Mouse (Mus musculus): ENCODE measurements around the gene Chst10. TPM values are rescaled to one million over a fixed set of nuclear protein-coding genes. Genes with fewer than 3 reads are reported as not detected.

The Chst10 gene
- total and polyA plus RNA-seq, 3 experiments, result 0.31 to 0.43 TPM; not detected in 1

DNA sequence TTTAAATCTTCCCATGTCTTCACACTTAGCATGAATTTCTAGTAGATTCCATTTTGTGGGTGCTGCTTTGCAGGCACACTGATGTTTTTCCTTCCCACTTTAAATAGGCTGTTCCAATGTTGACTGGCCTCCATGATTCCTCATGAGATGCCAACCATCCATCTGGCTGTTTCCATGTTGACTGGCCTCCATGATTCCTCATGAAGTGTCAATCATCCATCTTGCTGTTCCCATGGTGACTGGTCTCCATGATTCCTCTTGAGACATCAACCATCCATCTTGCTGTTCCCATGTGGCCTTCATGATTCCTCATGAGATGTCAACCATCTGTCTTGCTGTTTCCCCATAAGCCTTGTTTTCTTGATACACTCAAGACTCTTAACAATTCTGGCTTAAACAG is 78.3 kb downstream of the Chst10 start:
- peaks cover 3 to 10% of the 10 kb centered on the region in 2 experiments; a peak in 3 of 4 replicates for H3K27me3 ChIP-seq (ENCODE audit: control insufficient read depth in 1 of 2, insufficient read depth in 2 of 2, low read length in 2 of 2)
- no peak for DNase-seq (ENCODE audit: low read depth, low spot score)
- H3K4me3 ChIP-seq (ENCODE audit: control insufficient read depth in 1 of 2, insufficient read depth in 1 of 2, low read depth in 2 of 2, low read length in 2 of 2), result no peak overlapping the region
- H3K9me3 ChIP-seq (replicated peaks; ENCODE audit: insufficient read depth, low read length), result no peaks in the 10 kb centered on the region
- H3K36me3 ChIP-seq (ENCODE audit: control insufficient read depth in 1 of 2, insufficient read depth in 2 of 2, low read length in 2 of 2), result no peaks in the 10 kb centered on the region
- no peak overlapping the region for H3K9ac ChIP-seq (ENCODE audit: control insufficient read depth, low read depth, low read length, poor library complexity, severe bottlenecking)
- H3K27ac ChIP-seq (ENCODE audit: control insufficient read depth, low read depth, low read length), result no peak overlapping the region
- no peaks in the 10 kb centered on the region for H3K79me2 ChIP-seq (ENCODE audit: control insufficient read depth, insufficient read depth, low read length, poor library complexity)
- TF ChIP-seq TAL1 (IDR thresholded peaks at IDR 0.05; ENCODE audit: low read length) (no peak), POLR2AphosphoS2 (IDR thresholded peaks at IDR 0.05; ENCODE audit: low read length) (no peak), SMC3 (IDR thresholded peaks at IDR 0.05; ENCODE audit: low read depth, low read length) (no peak), TCF12 (IDR thresholded peaks at IDR 0.05; ENCODE audit: low read depth, low read length) (no peak), HCFC1 (IDR thresholded peaks at IDR 0.05; ENCODE audit: low read depth, low read length) (no peak), MAFK (IDR thresholded peaks at IDR 0.05; ENCODE audit: borderline replicate concordance, low read depth, low read length) (no peak), CTCF (IDR thresholded peaks at IDR 0.05 in 2 of 3, conservative IDR thresholded peaks at IDR 0.05 in 1 of 3; ENCODE audit: control insufficient read depth in 1 of 3, insufficient read depth in 1 of 3, low read depth in 2 of 3, low read length in 3 of 3, poor library complexity in 1 of 3, severe bottlenecking in 1 of 3) (no peak), TBP (IDR thresholded peaks at IDR 0.05; ENCODE audit: low read depth, low read length) (no peak), ZC3H11A (IDR thresholded peaks at IDR 0.05; ENCODE audit: low read depth, low read length) (no peak), MYC (IDR thresholded peaks at IDR 0.05; ENCODE audit: low read depth, low read length) (no peak), GABPA (IDR thresholded peaks at IDR 0.05; ENCODE audit: low read depth, low read length) (no peak)
- H3K4me1 ChIP-seq (ENCODE audit: control insufficient read depth in 1 of 2, insufficient read depth in 2 of 2, low read length in 2 of 2), result no peaks in the 10 kb centered on the region

DNA sequence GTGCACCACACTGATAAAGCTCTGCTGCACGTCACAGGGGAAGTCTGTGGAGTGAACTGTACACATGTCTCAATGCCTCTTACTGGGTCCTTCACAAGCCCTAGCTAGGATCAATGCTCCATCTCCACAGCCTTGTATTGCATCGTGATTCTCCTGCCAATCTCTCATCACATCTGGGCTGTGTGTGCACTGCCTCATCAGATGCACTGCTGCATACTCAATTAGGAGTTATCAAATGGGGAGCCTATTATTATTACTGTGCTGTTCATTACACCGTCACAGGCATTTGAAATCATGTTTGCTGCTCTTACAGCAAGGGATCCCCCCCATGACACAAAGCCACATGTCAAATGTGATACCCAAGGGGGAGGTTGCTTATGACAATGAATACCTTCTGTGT is 80.3 kb downstream of the Chst10 start:
- no peak overlapping the region for H3K9ac ChIP-seq (ENCODE audit: control insufficient read depth, low read depth, low read length, poor library complexity, severe bottlenecking)
- TF ChIP-seq NRF1 (IDR thresholded peaks at IDR 0.05; ENCODE audit: insufficient read depth, low read depth, low read length, poor library complexity, severe bottlenecking) (no peak), BHLHE40 (IDR thresholded peaks at IDR 0.05; ENCODE audit: borderline replicate concordance, low read depth, low read length) (no peak), KAT2A (conservative IDR thresholded peaks at IDR 0.05; ENCODE audit: low read depth, low read length) (no peak), ZKSCAN1 (IDR thresholded peaks at IDR 0.05; ENCODE audit: low read depth, low read length) (no peak), TBP (IDR thresholded peaks at IDR 0.05; ENCODE audit: low read depth, low read length) (no peak), ZMIZ1 (IDR thresholded peaks at IDR 0.05; ENCODE audit: low read depth, low read length) (no peak), MXI1 (IDR thresholded peaks at IDR 0.05; ENCODE audit: low read depth, low read length) (no peak), RAD21 (IDR thresholded peaks at IDR 0.05; ENCODE audit: low read depth, low read length) (no peak), NELFE (IDR thresholded peaks at IDR 0.05; ENCODE audit: low read depth, low read length) (no peak), POLR2AphosphoS5 (IDR thresholded peaks at IDR 0.05; ENCODE audit: borderline replicate concordance, low read depth, low read length) (no peak), POLR2A (IDR thresholded peaks at IDR 0.05; ENCODE audit: control insufficient read depth in 1 of 2, insufficient read depth in 1 of 2, low read depth in 1 of 2, low read length in 2 of 2, poor library complexity in 1 of 2) (no peak), CTCF (IDR thresholded peaks at IDR 0.05 in 2 of 3, conservative IDR thresholded peaks at IDR 0.05 in 1 of 3; ENCODE audit: control insufficient read depth in 1 of 3, insufficient read depth in 1 of 3, low read depth in 2 of 3, low read length in 3 of 3, poor library complexity in 1 of 3, severe bottlenecking in 1 of 3) (no peak)
- H3K36me3 ChIP-seq (ENCODE audit: control insufficient read depth in 1 of 2, insufficient read depth in 2 of 2, low read length in 2 of 2), result no peaks in the 10 kb centered on the region
- H3K79me2 ChIP-seq (ENCODE audit: control insufficient read depth, insufficient read depth, low read length, poor library complexity), result no peaks in the 10 kb centered on the region
- H3K9me3 ChIP-seq (replicated peaks; ENCODE audit: insufficient read depth, low read length), result no peaks in the 10 kb centered on the region
- H3K27me3 ChIP-seq (ENCODE audit: control insufficient read depth in 1 of 2, insufficient read depth in 2 of 2, low read length in 2 of 2), result peaks cover 3 to 9% of the 10 kb centered on the region in 2 experiments; a peak in 3 of 4 replicates
- H3K4me3 ChIP-seq (ENCODE audit: control insufficient read depth in 1 of 2, insufficient read depth in 1 of 2, low read depth in 2 of 2, low read length in 2 of 2), result no peak overlapping the region
- H3K4me1 ChIP-seq (ENCODE audit: control insufficient read depth in 1 of 2, insufficient read depth in 2 of 2, low read length in 2 of 2), result no peaks in the 10 kb centered on the region
- no peak overlapping the region for H3K27ac ChIP-seq (ENCODE audit: control insufficient read depth, low read depth, low read length)
- DNase-seq (ENCODE audit: low read depth, low spot score), result peak; percentile 6
